Mouse (Mus musculus) C3H10T1/2 (cell line): ENCODE data around the gene Smoc2. TPM values are rescaled to one million over a fixed set of nuclear protein-coding genes. Genes with fewer than 3 reads are reported as not detected.

Experiments
- polyA plus RNA-seq, 2 experiments: library from polyadenylated mRNA; unstranded; fragments of >200 nt; fragmentation: generic; extraction: Trizol; gene quantifications; one replicate each; pipeline ENCODE4 v1.2.1; 2012; ENCODE audit warnings: missing spikeins in 2 of 2

Smoc2 gene
- polyA plus RNA-seq: 100 to 1,000 TPM in 1 of 2 experiments, 1 to 10 TPM in 1; 5.4 to 160 TPM

GRCm38 (mm10) chr17:14279177-14279965 lies at the start of gene Smoc2:
TSS of gene Smoc2 (plus strand) at chr17:14279506.

Other genes starting within 250 kb of the Smoc2 start
- not detected for gene Gm7358, start 220.0 kb upstream of the Smoc2 start, polyA plus RNA-seq
- under 1 TPM; 0.02 to 0.17 TPM for gene Dact2, start 75.2 kb upstream of the Smoc2 start, polyA plus RNA-seq